Mouse (Mus musculus) gastrocnemius, adult 8-10 months (tissue): ENCODE measurements at regions not wholly inside any gene's neighbourhood (a gene's known extent, or its start where the extent isn't known, plus 50 kb on each side); places are given as distances from the start of the nearest gene placed in this dataset.
"Not testable (repeated sequence)": the region's sequence is repeated elsewhere in the genome, so short reads cannot be mapped to it uniquely, and the experiment has no call there.

Source experiments
- DNase-seq, 2 experiments: peaks; one replicate each; pipeline ENCODE4 v3.0.0; 2022; ENCODE audit warnings: low spot score in 2 of 2

DNA sequence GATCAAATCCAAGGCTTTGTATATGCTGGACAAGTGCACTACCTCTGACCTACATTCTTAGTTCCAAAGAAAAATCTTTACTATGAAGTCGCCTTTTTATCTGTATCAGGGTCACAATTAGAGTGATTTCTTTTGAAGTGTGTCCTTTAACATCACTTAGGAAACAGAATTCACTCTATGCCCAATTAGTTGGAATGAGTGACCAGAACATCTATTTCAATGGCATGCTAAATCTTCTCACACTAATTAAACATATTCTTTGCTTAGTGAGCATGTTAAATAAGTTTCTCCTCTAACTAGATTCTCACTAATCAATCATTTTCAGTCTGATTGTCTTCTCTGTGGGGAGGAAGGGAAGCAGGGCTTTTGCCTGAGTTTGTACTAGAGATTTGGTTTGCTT lies 84.9 kb downstream of the Arl6ip6 start:
- no peak for DNase-seq

DNA sequence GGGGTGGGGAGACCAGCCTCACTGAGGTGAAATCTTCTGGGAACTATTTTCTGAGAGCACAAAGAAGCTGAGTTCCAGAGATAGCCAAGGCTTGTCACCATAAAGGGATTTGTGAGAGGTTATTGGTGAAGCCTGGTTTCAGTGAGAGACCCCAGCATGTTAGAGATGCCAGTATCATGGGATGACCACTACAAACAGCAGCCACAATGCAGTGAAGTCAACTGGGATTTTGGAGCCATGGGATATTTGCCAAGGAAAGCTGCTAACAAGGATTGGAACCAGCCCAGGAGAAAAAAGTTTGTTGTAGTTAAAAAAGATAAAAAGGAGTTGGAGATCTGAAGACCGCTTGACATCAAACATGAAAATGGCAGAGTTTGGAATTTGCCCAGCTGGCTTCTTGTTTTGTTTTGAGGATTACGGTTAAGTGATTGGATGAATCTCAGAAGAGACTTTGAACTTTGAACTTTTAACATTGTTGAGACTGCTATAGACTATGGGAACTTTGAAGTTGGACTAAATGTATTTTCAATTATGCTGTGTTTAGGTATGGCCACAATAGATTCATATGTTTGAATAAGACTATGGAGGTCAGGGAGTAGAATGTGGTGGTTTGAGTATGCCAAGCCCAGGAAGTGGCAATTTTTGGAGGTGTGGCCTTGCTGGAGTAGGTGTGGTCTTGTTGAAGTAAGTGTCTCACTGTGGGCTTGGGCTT lies 110.3 kb downstream of the Arl6ip6 start:
- no peak for DNase-seq

DNA sequence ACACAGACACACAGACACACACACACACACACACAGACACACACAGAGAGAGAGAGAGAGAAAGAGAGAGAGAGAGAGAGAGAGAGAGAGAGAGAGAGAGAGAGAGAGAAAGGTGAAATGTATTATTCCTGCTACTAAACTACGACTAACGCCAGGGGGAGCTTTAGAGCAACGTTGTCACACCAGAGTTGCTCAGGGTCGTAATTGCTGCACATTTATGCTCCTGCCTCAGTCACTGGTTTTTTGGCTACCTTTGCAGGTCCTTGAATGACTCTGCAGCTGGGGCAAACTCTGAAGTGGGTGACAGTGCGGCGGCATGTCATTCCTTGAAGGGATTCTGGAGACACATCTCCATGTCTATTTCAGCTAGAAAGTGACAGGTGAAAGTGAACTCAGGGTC lies 139.2 kb downstream of the Arl6ip6 start:
- no peak for DNase-seq

DNA sequence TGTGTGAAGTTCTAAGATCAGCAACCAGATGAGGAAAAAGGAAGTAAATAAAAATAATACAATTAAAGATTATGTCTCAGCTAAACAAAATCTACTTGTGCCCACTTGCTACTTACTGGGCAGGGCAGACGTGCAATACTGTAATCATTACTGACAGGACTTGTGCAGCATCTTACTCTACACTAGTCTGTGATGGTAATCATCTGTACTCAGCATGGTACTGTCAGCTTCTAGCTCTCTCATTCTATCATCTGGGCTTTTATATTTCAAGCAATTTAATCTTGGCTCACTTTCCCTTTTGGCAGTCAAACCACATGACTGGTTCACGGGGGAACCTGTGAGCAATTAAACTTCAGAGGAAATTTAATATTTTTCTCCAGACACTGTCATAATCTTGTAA lies 167.5 kb downstream of the Arl6ip6 start:
- no peak for DNase-seq

DNA sequence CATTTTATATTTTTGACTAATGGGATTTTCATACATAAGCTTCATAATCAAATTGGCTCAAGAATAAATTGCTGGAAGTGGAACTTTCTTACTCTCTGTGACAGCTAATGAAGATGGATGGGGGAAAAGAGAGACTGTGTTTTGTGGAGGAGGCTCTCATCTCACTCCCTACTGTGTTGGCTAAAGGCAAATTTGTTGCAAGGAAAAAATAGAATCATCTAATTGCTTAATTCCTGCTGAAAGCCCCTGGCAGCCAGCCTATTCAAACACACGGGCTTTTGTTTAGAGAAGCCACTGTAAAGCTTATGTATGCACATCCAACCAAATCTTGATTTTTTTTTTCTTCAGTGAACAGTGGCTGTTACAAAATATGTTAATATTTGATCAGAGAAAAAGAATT lies 190.8 kb downstream of the Arl6ip6 start:
- no peak for DNase-seq

DNA sequence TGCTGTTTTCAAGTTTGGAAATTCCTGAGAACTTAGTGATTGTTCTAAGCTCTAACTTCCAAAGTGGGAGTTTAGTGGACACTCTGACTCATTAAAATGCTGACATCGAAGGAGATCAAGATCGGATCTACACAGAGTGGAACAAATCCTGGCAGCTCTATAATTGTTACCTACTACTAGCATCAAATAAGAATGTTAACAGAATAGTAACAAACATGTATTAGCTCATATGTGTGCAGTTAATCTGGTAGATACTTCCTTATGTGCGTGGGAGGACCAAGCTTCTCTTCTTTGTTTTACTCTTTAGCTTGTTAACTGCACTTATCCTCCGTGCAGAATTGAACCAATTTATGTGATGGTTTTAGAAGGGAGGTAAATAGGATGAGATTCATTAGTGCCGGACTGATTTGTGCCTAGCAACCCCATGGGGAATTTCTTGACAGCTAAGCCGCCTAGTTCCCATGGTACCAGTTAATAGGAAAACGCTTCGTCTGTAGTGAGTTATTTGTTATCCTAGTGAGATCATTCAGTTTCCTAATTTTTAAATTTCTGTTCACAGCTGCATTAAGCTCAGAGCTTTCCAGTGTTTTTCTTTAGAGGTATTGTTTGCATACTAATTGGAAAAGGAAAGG lies 193.1 kb downstream of the Arl6ip6 start:
- DNase-seq, result no peak

DNA sequence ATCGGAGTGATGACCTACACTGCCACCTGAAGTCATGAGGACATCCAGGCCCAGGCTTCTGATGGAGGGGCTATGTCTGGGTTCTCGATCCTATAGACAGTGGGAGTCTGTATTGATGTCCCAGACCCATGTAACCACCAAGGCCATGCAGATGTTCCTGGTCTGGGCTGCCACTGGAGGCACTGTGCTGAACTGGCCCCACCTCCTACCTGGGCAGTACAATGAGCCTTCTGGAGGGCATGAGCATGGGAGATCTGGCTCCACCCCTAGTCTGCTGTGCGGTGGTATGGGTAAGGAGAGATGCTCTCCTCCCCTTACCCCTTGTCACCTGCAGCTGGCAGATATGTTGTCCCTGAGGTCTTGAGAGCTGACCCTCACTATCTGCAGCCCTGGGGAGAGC lies 197.1 kb downstream of the Arl6ip6 start:
- DNase-seq, result no peak

DNA sequence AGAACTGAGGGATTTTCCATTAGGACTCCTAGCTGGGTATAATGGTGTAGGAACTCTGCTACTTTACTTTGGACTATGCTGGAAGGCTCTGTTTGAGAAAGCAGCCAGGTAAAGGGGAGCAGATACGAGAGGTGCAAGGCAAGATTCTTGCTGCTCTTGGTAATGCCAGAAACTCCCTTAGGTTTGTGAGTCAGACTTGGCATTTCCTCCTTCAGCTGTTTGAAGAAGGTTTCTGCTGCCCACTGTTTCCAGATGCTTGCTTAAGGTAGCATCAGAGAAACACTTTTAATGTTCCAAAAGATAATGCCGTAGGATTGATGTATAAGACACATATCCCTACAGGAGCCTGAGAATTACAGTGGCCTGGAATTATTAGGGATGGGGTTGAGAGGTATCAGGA lies 222.9 kb downstream of the Arl6ip6 start:
- DNase-seq, result no peak

DNA sequence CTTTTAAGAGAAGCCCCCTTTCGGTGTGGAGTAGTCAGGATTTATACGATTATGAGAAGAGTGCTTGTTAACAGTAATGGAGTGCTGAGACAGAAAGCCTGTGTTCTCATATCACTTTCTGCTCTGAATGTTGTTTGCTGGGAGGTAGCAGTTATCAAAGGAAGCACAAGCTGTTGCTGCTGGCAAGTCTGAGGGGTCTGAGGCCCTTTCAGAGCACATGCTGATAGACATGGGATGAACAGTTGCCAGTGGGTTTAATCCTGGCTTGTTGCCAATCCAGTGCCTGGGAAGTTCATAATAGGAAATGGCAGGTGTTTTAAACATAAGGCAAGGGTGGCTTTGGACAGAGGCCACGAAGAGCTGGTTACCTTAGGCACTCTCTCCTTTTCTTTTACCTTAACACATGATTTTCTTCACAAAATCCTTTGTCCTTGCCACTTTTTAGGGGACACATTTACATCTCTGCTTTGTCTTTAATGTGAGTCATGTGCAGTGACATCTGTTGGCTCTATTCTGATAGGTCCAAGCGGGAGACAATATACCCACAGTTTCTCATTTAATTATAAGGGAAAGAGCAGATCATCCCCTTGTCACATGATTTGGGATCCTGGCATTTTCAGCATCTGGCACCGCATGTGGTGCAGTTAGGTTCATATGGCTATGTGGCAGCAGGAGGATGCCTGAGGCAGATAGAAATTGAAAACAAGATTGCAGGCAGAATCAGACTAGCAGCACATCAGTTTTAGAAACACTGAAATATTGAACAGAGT lies 245.7 kb downstream of the Arl6ip6 start:
- DNase-seq, result no peak

DNA sequence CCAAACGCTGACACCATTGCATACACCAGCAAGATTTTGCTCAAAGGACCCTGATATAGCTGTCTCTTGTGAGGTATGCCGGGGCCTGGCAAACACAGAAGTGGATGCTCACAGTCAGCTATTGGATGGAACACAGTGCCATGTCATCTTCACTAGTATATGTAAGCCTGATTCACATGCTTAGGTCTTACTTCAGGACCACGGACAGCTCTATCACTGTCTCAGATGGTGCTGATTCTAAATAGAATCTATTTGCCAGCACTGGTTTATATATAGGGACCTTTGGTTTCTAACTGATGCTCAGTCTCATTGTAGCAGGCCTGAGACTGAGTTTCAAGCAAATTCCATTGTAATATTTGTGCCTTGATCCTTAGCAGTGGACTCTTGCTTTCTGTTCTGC lies 248.8 kb downstream of the Arl6ip6 start:
- DNase-seq, result not testable (repeated sequence)

DNA sequence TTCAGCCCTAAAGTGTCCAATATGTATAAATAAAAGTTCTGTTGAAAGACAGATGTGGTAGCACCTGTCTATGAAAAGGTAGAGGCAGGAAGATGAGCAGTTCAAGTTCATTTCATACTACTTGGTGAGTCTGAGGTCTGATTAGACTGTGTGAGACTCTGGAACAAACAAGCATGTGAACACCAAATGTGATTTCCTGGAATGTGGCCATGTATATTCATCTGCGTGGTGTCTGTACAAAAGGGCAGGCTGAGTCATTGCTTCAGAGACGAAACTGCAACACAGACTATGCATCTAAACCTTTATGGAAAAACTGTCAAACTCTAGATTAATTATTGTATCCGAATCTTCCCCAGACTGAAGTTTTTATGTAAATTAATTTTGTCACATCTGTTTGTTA lies 268.7 kb downstream of the Arl6ip6 start:
- DNase-seq, result no peak

DNA sequence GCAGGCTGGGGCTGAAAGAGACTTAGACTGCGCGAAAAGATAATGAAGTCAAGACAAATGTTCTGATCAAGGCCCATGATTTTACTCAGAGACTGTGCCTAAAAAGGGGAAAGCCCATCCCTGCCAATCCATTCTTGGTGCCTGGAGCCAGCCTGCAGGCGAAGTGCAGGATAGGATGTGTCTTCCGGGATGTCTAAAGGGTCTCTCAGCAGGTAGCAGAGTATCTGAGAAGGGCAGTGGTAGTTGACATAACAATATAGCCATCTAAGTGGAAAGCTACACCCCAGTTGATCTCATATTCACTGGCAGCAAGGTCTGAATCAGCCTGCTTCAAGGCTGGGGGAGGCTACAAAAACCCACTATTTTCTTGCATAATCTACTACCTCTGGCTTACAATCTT lies 282.9 kb downstream of the Arl6ip6 start:
- no peak for DNase-seq

DNA sequence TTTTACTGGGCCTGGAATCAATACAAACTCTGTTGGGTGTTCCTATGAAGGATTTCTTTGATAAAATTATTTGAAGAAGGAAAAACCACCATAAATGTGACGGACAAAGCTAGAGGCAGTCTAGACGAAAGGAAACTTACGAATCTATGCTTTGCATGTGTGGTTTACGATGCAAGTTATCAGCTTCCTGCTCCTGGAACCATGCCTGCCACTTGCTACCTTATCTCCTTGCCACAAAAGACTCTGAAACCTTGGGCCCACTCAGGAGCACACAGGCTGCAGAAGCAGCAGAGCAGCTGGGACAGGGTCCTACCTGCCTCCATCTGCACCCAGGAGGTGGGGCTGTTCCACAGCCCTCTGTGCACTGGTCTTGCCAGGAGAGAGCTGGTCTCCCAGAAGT lies 287.5 kb downstream of the Arl6ip6 start:
- not testable (repeated sequence) for DNase-seq

DNA sequence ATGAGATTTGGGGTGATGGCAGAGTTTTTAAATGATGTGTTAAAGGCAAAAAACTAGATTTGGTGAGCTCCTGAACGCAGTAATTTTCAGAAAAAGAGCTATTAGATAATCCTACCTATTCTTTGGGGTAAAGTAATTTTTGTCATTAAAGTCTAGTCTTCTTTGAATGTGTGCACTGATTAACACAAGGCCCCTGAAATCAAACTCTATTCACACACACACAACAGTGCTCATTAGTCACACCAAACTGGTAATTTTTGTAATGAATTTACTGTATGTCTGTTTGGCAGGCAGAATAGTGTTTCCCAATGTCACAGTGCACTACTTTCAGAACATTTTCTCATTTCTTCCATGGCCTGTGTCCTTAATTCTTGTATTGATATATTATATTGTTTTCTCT lies 296.8 kb downstream of the Arl6ip6 start:
- no peak for DNase-seq

DNA sequence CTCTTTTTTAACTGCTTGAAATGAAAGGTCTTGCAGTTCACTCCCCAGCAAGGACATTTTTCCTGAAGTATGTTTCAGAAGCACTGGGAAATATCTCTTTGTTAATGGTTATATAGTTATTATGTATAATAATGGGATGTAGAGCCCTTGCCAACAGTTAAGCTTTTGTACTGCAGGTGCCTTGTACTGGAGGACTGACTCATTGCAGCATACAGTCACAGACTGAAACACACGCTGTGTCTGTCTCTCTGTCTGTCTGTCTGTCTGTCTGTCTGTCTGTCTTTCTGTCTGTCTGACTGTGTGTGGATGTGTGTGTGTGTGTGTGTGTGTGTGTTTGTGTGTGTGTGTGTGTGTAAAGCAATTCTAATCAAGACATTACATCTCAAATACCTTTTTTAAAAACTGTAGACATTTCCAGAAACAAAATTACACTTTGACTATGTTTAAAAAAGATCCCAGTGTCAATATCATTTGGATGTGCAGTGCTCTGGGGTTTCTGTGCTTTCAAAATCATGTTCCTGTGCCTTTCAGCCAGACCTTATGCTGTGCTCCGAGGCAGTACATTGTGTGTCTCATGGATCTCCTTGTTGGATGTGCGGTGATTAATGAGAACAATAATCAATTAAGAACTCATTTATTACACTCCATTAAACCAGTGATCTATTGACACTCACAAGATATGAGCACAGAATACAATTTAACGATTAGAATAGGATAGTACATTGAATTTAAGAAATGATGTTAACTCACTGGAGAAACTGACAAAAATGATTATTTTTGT lies 299.5 kb downstream of the Arl6ip6 start:
- no peak for DNase-seq

DNA sequence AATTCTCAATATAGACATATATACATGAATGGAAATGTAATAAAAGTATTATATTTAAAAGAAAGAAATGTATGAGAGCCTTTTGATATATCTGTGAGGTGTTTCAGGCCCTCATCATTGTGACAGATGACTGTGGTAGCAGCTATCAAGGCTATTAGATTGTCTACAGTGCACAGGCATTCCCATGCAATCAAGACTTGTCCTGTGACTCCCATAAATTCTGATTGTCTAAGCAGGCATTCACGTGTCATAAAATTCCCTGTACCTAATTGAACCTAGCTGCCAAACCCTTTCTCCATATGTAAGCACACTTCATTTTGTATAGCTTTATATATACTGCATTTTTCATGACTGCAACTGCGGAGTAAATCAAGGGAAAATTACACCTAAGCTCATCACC lies 301.3 kb downstream of the Arl6ip6 start:
- no peak for DNase-seq

DNA sequence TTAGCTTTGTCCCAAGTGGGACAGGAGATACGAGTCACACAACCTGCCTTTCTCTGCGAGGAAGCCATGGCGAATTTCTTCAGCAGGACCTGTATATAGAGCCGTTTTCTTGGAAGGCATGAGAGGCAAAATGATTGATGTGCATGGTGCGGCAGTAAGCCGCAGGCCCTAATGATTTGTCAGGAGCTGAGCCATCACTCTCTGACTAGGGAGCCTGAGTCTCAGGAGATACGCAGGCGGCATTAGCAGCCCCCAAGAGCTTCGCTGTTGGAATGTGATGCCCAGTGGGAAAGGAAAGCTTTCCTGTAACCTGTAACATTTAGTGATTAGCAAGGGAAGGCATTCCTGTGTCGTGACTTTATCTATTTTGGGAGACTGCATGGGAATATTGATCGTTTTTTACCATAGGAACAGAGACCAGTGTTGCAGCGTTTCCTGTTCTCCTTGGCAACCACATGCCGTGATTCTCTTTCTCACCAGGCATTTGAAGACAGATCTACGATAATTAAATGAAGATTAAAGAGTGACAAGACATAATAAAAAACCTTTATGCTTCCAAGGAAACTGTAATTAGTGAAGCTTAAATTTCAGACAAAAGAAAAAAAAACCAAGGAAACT lies 310.2 kb downstream of the Arl6ip6 start:
- no peak for DNase-seq

DNA sequence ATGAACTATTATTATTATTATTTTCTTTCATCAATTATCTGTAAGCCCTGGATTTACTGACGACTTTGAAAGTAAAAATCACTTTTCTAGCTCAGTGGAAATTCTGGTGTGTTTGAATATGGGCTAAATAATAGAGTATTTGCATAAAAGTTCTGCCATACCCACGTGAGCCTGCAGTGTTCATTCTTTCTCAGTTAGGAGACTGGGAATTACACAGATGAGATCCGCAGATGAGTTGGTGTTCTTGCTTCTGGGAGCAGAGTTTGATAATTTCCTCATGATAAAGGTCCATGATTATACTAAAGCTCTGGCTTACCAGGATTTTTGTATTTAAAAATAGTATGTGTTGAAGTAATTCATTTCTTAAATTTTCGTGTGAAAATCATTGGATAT lies 310.7 kb downstream of the Arl6ip6 start:
- DNase-seq, result no peak

DNA sequence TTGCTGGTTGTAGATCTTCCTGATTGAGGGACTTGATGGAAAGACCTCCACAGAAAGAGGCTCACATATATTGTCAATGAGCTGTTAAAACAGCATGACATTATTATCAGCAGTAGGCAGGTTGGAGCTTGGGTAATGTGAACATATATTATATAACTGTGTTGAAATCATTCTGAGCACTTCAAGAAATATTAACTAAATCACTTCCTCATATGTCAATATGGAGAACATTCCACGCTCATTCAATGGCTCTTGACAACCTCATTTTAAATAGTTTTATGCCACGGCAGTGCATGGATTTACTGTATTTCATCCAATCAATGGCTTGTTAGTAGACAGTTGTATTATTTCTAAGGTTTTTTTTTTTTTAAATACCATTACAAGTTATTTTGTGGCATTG lies 350.6 kb downstream of the Arl6ip6 start:
- no peak for DNase-seq

DNA sequence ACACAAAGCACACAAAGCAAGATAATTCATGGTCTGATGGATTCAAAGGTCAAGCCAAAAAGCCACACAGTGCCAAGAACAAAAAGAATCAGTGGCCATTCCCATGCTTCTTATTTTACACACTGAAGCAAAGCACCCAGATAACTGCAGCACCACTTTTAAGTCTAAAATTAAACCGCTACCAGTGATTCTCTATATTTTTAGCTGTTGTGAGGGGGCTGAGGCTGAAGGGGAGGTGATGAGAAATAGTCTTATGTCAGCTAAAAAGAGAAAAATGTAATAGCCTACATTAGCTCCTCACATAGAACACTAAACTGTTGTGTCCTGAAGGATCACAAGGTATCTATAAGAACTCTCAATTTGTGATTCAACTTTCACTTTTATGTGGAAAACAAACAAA lies 382.5 kb downstream of the Arl6ip6 start:
- DNase-seq, result no peak

DNA sequence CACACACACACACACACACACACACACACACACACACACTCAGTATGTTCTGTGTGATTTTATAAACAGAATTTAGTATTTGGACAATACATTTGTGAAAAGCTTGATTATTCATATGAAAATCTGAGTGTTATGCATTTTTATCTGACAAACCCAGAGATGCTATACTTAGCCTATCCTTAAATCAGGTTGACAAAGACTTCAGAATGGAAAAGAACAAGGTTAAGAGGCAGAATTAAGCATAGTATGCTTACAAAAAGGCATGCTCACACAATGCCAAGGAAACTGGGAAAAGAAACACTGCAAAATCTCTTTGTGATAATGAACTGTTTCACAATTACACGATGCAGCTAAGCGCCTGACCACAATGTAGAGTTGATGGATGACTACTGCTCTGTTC lies 414.3 kb downstream of the Arl6ip6 start:
- DNase-seq, result no peak

DNA sequence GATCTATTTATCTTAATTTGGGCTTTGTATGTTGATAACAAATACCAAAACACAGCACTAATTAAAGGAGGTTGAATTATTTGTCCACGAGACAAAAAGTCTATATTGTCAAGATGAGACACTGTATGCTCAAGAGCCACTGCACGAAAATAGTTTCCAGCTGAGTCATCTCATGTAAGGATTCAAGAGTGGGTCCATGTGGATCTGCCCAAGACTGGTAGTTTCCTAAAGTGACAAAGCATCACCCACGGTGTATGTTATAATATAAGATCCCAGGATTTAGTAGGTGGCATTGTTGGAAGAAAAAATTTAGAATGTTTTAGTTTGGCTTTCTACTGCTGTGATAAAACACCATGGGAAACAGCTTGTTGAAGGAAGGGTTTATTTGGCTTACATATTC lies 428.2 kb downstream of the Arl6ip6 start:
- no peak for DNase-seq
